Comparison of ENCODE assay signal across 13 mouse cellular contexts in genomic region chr9:108035331-108036156, GRCm38 (mm10). TPM values are rescaled to one million over a fixed set of nuclear protein-coding genes. Genes with fewer than 3 reads are reported as not detected.
DNase-seq lines count a peak whose midpoint lies in the region; ATAC-seq and TF ChIP-seq lines count a peak whose summit lies in the region.
"Had no signal": no experiment of that assay in that cellular context is flagged by ENCODE, and none has a peak within 500 bp of the region (broad histone marks: within the 10 kb centered on the region; RNA-seq: fewer than 3 reads in every experiment).

No protein-coding gene starts in this region.

- no peak overlapping the region for H3K9ac ChIP-seq in liver, postnatal 0 days (replicated peaks)
- H3K9ac ChIP-seq in midbrain, embryonic 13.5 days (replicated peaks): no peak overlapping the region
- H3K9ac ChIP-seq: liver, embryonic 15.5 days had no signal

- DNase-seq in cerebellum, adult 2 months: no peak
- DNase-seq in cerebellum, postnatal 10 days: no peak
- DNase-seq in urinary bladder, postnatal 14 days (ENCODE audit: low spot score): peak; percentile 45
- no peak for DNase-seq in urinary bladder, adult 18-20 months (ENCODE audit: low spot score in 2 of 2)
- no peak for DNase-seq in liver, postnatal 0 days
- DNase-seq in embryo, embryonic 9.5 days (ENCODE audit: extremely low spot score): no peak
- DNase-seq in heart, postnatal 10 days: no peak
- DNase-seq: cerebellum, postnatal 36 days had no signal

- H3K4me3 ChIP-seq in cerebellum, adult 2 months (replicated peaks; ENCODE audit: insufficient read depth, low read depth, low read length): no peak overlapping the region
- H3K4me3 ChIP-seq in liver, postnatal 0 days (ENCODE audit: low read depth, low read length): no peak overlapping the region
- no peak overlapping the region for H3K4me3 ChIP-seq in midbrain, embryonic 13.5 days (replicated peaks)
- H3K4me3 ChIP-seq: erythroblast, embryonic 14.5 days; heart, embryonic 10.5 days; liver, embryonic 15.5 days had no signal

- peaks cover 63% of the 10 kb centered on the region for H3K36me3 ChIP-seq in liver, postnatal 0 days (replicated peaks; ENCODE audit: insufficient read depth, low read length)
- peaks cover 66% of the 10 kb centered on the region for H3K36me3 ChIP-seq in midbrain, embryonic 13.5 days

- 0 out of 2 replicates have a peak overlapping the region, but pooled peaks have one; percentile 30 for H3K27ac ChIP-seq in cerebellum, adult 2 months (ENCODE audit: insufficient read depth, low read length)
- no peak overlapping the region for H3K27ac ChIP-seq in liver, postnatal 0 days (ENCODE audit: low read depth)
- H3K27ac ChIP-seq in midbrain, embryonic 13.5 days: no peak overlapping the region
- H3K27ac ChIP-seq: heart, embryonic 10.5 days; liver, embryonic 15.5 days had no signal

- no peaks in the 10 kb centered on the region for H3K4me1 ChIP-seq in cerebellum, adult 2 months (ENCODE audit: control insufficient read depth, insufficient read depth, low read length)
- H3K4me1 ChIP-seq in liver, postnatal 0 days (ENCODE audit: insufficient read depth): no peaks in the 10 kb centered on the region
- no peaks in the 10 kb centered on the region for H3K4me1 ChIP-seq in midbrain, embryonic 13.5 days (replicated peaks)
- H3K4me1 ChIP-seq: heart, embryonic 10.5 days; liver, embryonic 15.5 days had no signal

- TF ChIP-seq EP300 in liver, postnatal 0 days (IDR thresholded peaks at IDR 0.05; ENCODE audit: low read depth): no peak

- TF ChIP-seq POLR2A in cerebellum, adult 2 months (IDR thresholded peaks at IDR 0.05; ENCODE audit: borderline replicate concordance, insufficient read depth, low read length): no peak

- intact Hi-C loops in heart, postnatal 10 days (cut with DNase I): no loop called here

- ATAC-seq in liver, postnatal 0 days: peak; percentile 35; the same call in 1 of the 2 replicates
- ATAC-seq in midbrain, embryonic 13.5 days: no peak
- ATAC-seq: hindbrain, embryonic 16.5 days had no signal

- no peaks in the 10 kb centered on the region for H3K27me3 ChIP-seq in cerebellum, adult 2 months (ENCODE audit: control insufficient read depth, insufficient read depth, low read length)
- no peaks in the 10 kb centered on the region for H3K27me3 ChIP-seq in liver, postnatal 0 days (ENCODE audit: insufficient read depth, low read length)
- no peaks in the 10 kb centered on the region for H3K27me3 ChIP-seq in midbrain, embryonic 13.5 days
- H3K27me3 ChIP-seq: liver, embryonic 15.5 days had no signal

- H3K9me3 ChIP-seq in liver, postnatal 0 days (ENCODE audit: low read length): no peaks in the 10 kb centered on the region
- H3K9me3 ChIP-seq in midbrain, embryonic 13.5 days: no peaks in the 10 kb centered on the region
- H3K9me3 ChIP-seq: heart, embryonic 10.5 days; liver, embryonic 15.5 days had no signal

- H3K4me2 ChIP-seq in liver, postnatal 0 days (ENCODE audit: low read depth, low read length): no peak overlapping the region
- H3K4me2 ChIP-seq in midbrain, embryonic 13.5 days (replicated peaks): no peak overlapping the region
- H3K4me2 ChIP-seq: liver, embryonic 15.5 days had no signal

- 95% methylated on average over 2 of the region's 2 CpGs for WGBS in cerebellum, adult 2 months
- WGBS in liver, postnatal 0 days (ENCODE audit: insufficient replicate concordance): 90% methylated on average over 2 of the region's 2 CpGs
- 95% methylated on average over 2 of the region's 2 CpGs for WGBS in midbrain, embryonic 13.5 days

- no peak for TF ChIP-seq CTCF in cerebellum, adult 2 months (IDR thresholded peaks at IDR 0.05; ENCODE audit: borderline replicate concordance, insufficient read depth, low read depth, low read length)
- TF ChIP-seq CTCF in liver, postnatal 0 days (IDR thresholded peaks at IDR 0.05; ENCODE audit: low read depth): no peak

RNA-seq across cellular contexts. Expression of gene Gmppb, which starts 13.5 kb away (rescaled TPM):
- 16.5 and 28.7 TPM in 2 replicates for polyA plus RNA-seq in cerebellum, adult 2 months (2012; rRNA removed)
- 12.2 and 12.6 TPM in 2 replicates for polyA plus RNA-seq in liver, postnatal 0 days (2015; fragmentation: Nextera tagmentation; extraction: Ambion mirVana)
- polyA plus RNA-seq in midbrain, embryonic 13.5 days (2015; fragmentation: Nextera tagmentation; extraction: Ambion mirVana): 18.1 and 18.5 TPM in 2 replicates
- total RNA-seq in heart, postnatal 10 days (2021): 10 to 100 TPM; 10.7 to 14.7 TPM

RNA-seq across cellular contexts. Expression of gene Amigo3, which starts 17.4 kb away (rescaled TPM):
- 2.7 TPM in 2 replicates for polyA plus RNA-seq in cerebellum, adult 2 months (2012; rRNA removed)
- 0.59 and 0.86 TPM in 2 replicates for polyA plus RNA-seq in liver, postnatal 0 days (2015; fragmentation: Nextera tagmentation; extraction: Ambion mirVana)
- 3.0 and 3.3 TPM in 2 replicates for polyA plus RNA-seq in midbrain, embryonic 13.5 days (2015; fragmentation: Nextera tagmentation; extraction: Ambion mirVana)
- 1 to 10 TPM; 1.9 to 2.2 TPM for total RNA-seq in heart, postnatal 10 days (2021)

RNA-seq across cellular contexts. Expression of gene Ip6k1, which starts 33.2 kb away (rescaled TPM):
- polyA plus RNA-seq in cerebellum, adult 2 months (2012; rRNA removed): 191 and 245 TPM in 2 replicates
- polyA plus RNA-seq in liver, postnatal 0 days (2015; fragmentation: Nextera tagmentation; extraction: Ambion mirVana): 18.4 and 19.8 TPM in 2 replicates
- 97.2 and 107 TPM in 2 replicates for polyA plus RNA-seq in midbrain, embryonic 13.5 days (2015; fragmentation: Nextera tagmentation; extraction: Ambion mirVana)
- 10 to 100 TPM; 53.4 to 55.2 TPM for total RNA-seq in heart, postnatal 10 days (2021)

RNA-seq across cellular contexts. Expression of gene Gm20662, which starts 39.4 kb away (rescaled TPM):
- polyA plus RNA-seq in cerebellum, adult 2 months (2012; rRNA removed): 6.3 and 6.9 TPM in 2 replicates
- 0.07 TPM in 1 of 2 replicates, not detected in the other for polyA plus RNA-seq in liver, postnatal 0 days (2015; fragmentation: Nextera tagmentation; extraction: Ambion mirVana)
- 0.36 and 0.95 TPM in 2 replicates for polyA plus RNA-seq in midbrain, embryonic 13.5 days (2015; fragmentation: Nextera tagmentation; extraction: Ambion mirVana)
- 1 to 10 TPM in 1 of 2 experiments, not detected in 1; 1.3 TPM for total RNA-seq in heart, postnatal 10 days (2021)
- polyA plus RNA-seq: erythroblast, embryonic 14.5 days; liver, embryonic 15.5 days had no signal

RNA-seq across cellular contexts. Expression of gene Cdhr4, which starts 43.2 kb away (rescaled TPM):
- 2.2 and 4.1 TPM in 2 replicates for polyA plus RNA-seq in cerebellum, adult 2 months (2012; rRNA removed)
- 0.75 and 1.1 TPM in 2 replicates for polyA plus RNA-seq in liver, postnatal 0 days (2015; fragmentation: Nextera tagmentation; extraction: Ambion mirVana)
- polyA plus RNA-seq in midbrain, embryonic 13.5 days (2015; fragmentation: Nextera tagmentation; extraction: Ambion mirVana): 1.7 and 1.8 TPM in 2 replicates
- total RNA-seq in heart, postnatal 10 days (2021): 1 to 10 TPM; 2.0 TPM
